Mouse (Mus musculus) hindbrain, embryonic 13.5 days (tissue): ENCODE data around the gene Prrt1. TPM values are rescaled to one million over a fixed set of nuclear protein-coding genes. Genes with fewer than 3 reads are reported as not detected.

ENCODE experiments used
- ATAC-seq: fragments of 200-750 bp; cut with Nextera tagmentation; 2 replicates; pipeline ENCODE4 v1.8.0; 2017; ENCODE audit warnings: moderate TSS enrichment; ENCODE audit not compliant: low FRiP score
- H3K27ac ChIP-seq: fragments of 300-500 bp; sonication (generic); 2 replicates; pipeline ENCODE4 v1.5.1; 2015; ENCODE audit warnings: inconsistent platforms, mild to moderate bottlenecking, moderate library complexity
- H3K27me3 ChIP-seq: fragments of 300-500 bp; sonication (generic); 2 replicates; pipeline ENCODE4 v1.6.1; 2015; ENCODE audit warnings: mild to moderate bottlenecking, inconsistent platforms
- H3K36me3 ChIP-seq: fragments of 300-500 bp; sonication (generic); 2 replicates; pipeline ENCODE4 v1.6.1; 2015; ENCODE audit warnings: mild to moderate bottlenecking, inconsistent platforms
- H3K4me1 ChIP-seq: fragments of 300-500 bp; sonication (generic); replicated peaks from 2 replicates; pipeline ENCODE4 v1.6.1; 2015; ENCODE audit warnings: inconsistent platforms
- H3K4me2 ChIP-seq: fragments of 300-500 bp; sonication (generic); 2 replicates; pipeline ENCODE4 v1.6.1; 2015; ENCODE audit warnings: inconsistent platforms, mild to moderate bottlenecking, moderate library complexity
- H3K4me3 ChIP-seq: fragments of 300-500 bp; sonication (generic); 2 replicates; pipeline ENCODE4 v1.5.1; 2015; ENCODE audit warnings: mild to moderate bottlenecking, inconsistent platforms
- H3K9ac ChIP-seq: fragments of 300-500 bp; sonication (generic); 2 replicates; pipeline ENCODE4 v1.6.1; 2015; ENCODE audit warnings: mild to moderate bottlenecking, inconsistent platforms
- H3K9me3 ChIP-seq: fragments of 300-500 bp; sonication (generic); 2 replicates; pipeline ENCODE4 v1.6.1; 2016; ENCODE audit warnings: inconsistent platforms
- WGBS: fragments of 180-500 bp; shearing (Covaris S2); methylation state at CpG from one replicate; pipeline ENCODE4 v1.1.7; 2015; 5-methylcytosine and 5-hydroxymethylcytosine counted together
- polyA plus RNA-seq: library from polyadenylated mRNA; unstranded; fragments of >200 nt; fragmentation: Nextera tagmentation; extraction: Ambion mirVana; gene quantifications from 2 replicates; pipeline ENCODE4 v1.2.1, GENCODE M21; 2015

Prrt1 gene
- polyA plus RNA-seq, 1 experiment from 2014 or later = 5.5 TPM

- H3K4me2 ChIP-seq = no peak overlapping the region
- ATAC-seq = no peak
- peaks cover 16% of the 10 kb centered on the region for H3K4me1 ChIP-seq
- no peaks in the 10 kb centered on the region for H3K36me3 ChIP-seq
- WGBS = 68% methylated on average over 3 of the region's 3 CpGs
- H3K9ac ChIP-seq = peak overlapping the region; percentile 30; the same call in 1 of the 2 replicates
- no peak overlapping the region for H3K27ac ChIP-seq
- H3K9me3 ChIP-seq = no peaks in the 10 kb centered on the region
- H3K4me3 ChIP-seq = no peak overlapping the region
- H3K27me3 ChIP-seq = peaks cover 34% of the 10 kb centered on the region
Observed at GRCm38 (mm10) chr17:34637459-34637858, 8.1 kb downstream of the Prrt1 start.

- Histone ChIP-seq H3K9ac (no peak overlapping the region), H3K27ac (no peak overlapping the region)
- 84% methylated on average over 7 of the region's 7 CpGs for WGBS
Observed at GRCm38 (mm10) chr17:34639461-34640255, 10.3 kb downstream of the Prrt1 start.

GRCm38 (mm10) chr17:34640778-34641601, 11.7 kb downstream of the Prrt1 start:
- no peaks in the 10 kb centered on the region for H3K36me3 ChIP-seq
- H3K27ac ChIP-seq = peak overlapping the region; percentile 83
- H3K9ac ChIP-seq = peak overlapping the region; percentile 51
- H3K9me3 ChIP-seq = no peaks in the 10 kb centered on the region
- H3K4me3 ChIP-seq = no peak overlapping the region
- peaks cover 27% of the 10 kb centered on the region for H3K4me1 ChIP-seq
- H3K27me3 ChIP-seq = peaks cover 10% of the 10 kb centered on the region
- ATAC-seq = no peak
- H3K4me2 ChIP-seq = 0 out of 2 replicates have a peak overlapping the region, but pooled peaks have one; percentile 6
- WGBS = 12% methylated on average over 11 of the region's 11 CpGs

More at GRCm38 (mm10) chr17:34639461-34640255, 10.3 kb downstream of the Prrt1 start:
- peaks cover 17% of the 10 kb centered on the region for H3K27me3 ChIP-seq
- H3K9me3 ChIP-seq = no peaks in the 10 kb centered on the region
- no peak overlapping the region for H3K4me3 ChIP-seq
- H3K36me3 ChIP-seq = no peaks in the 10 kb centered on the region
- H3K4me1 ChIP-seq = peaks cover 16% of the 10 kb centered on the region
- no peak for ATAC-seq
- H3K4me2 ChIP-seq = no peak overlapping the region

GRCm38 (mm10) chr17:34641945-34642344, 12.6 kb downstream of the Prrt1 start:
- H3K27ac ChIP-seq = peak overlapping the region; percentile 83; the same call in 1 of the 2 replicates
- 88% methylated on average over 3 of the region's 3 CpGs for WGBS
- no peak for ATAC-seq
- no peak overlapping the region for H3K4me2 ChIP-seq
- no peaks in the 10 kb centered on the region for H3K36me3 ChIP-seq
- H3K4me1 ChIP-seq = peaks cover 34% of the 10 kb centered on the region
- H3K4me3 ChIP-seq = no peak overlapping the region
- no peaks in the 10 kb centered on the region for H3K9me3 ChIP-seq
- H3K27me3 ChIP-seq = peaks cover 6% of the 10 kb centered on the region; the same call in 1 of the 2 replicates
- H3K9ac ChIP-seq = no peak overlapping the region

- Histone ChIP-seq H3K4me2 (no peak overlapping the region), H3K27me3 (no peaks in the 10 kb centered on the region), H3K4me3 (no peak overlapping the region), H3K9ac (no peak overlapping the region), H3K9me3 (no peaks in the 10 kb centered on the region), H3K27ac (no peak overlapping the region), H3K36me3 (peaks cover under 1% of the 10 kb centered on the region), H3K4me1 (peaks cover 44% of the 10 kb centered on the region)
- 92% methylated on average over 4 of the region's 4 CpGs for WGBS
- ATAC-seq = no peak
Observed at GRCm38 (mm10) chr17:34643379-34643778, 14.0 kb downstream of the Prrt1 start.

- H3K27ac ChIP-seq = peak overlapping the region; percentile 74; the same call in 1 of the 2 replicates
- peaks cover 6% of the 10 kb centered on the region for H3K36me3 ChIP-seq
- H3K9ac ChIP-seq = no peak overlapping the region
- ATAC-seq = no peak
- no peaks in the 10 kb centered on the region for H3K27me3 ChIP-seq
- peaks cover 49% of the 10 kb centered on the region for H3K4me1 ChIP-seq
- 90% methylated on average over 10 of the region's 10 CpGs for WGBS
- no peak overlapping the region for H3K4me3 ChIP-seq
- H3K4me2 ChIP-seq = no peak overlapping the region
- H3K9me3 ChIP-seq = no peaks in the 10 kb centered on the region
Observed at GRCm38 (mm10) chr17:34643944-34644343, 14.6 kb downstream of the Prrt1 start.

- H3K9me3 ChIP-seq = no peaks in the 10 kb centered on the region
- peak within 1 kb of the TSS; percentile 74 for H3K27ac ChIP-seq
- whole genome bisulfite sequencing = 1% methylated on average over 16 of the region's 16 CpGs
- peak within 1 kb of the TSS; percentile 56 for H3K4me3 ChIP-seq
- peak; percentile 69 for ATAC-seq
- H3K27me3 ChIP-seq = no peaks in the 10 kb centered on the region
- peaks cover 13% of the 10 kb centered on the region for H3K36me3 ChIP-seq
- H3K4me1 ChIP-seq = peaks cover 51% of the 10 kb centered on the region
- H3K9ac ChIP-seq = peak within 1 kb of the TSS; percentile 72
- peak within 1 kb of the TSS; percentile 85 for H3K4me2 ChIP-seq
Observed at GRCm38 (mm10) chr17:34644608-34645007, 15.3 kb downstream of the Prrt1 start, which contains the start of gene Fkbpl. Gene Fkbpl (plus strand): TSS chr17:34644764.

- Histone ChIP-seq H3K27ac (0 out of 2 replicates have a peak overlapping the region, but pooled peaks have one; percentile 74), H3K9ac (peak overlapping the region; percentile 72), H3K36me3 (peaks cover 20% of the 10 kb centered on the region), H3K4me1 (peaks cover 50% of the 10 kb centered on the region), H3K4me3 (peak overlapping the region; percentile 56), H3K27me3 (no peaks in the 10 kb centered on the region), H3K4me2 (peak overlapping the region; percentile 85), H3K9me3 (no peaks in the 10 kb centered on the region)
- 45% methylated on average over 10 of the region's 10 CpGs for WGBS
- no peak for ATAC-seq
Observed at GRCm38 (mm10) chr17:34645256-34645829, 16.0 kb downstream of the Prrt1 start.

GRCm38 (mm10) chr17:34645831-34646511, 16.6 kb downstream of the Prrt1 start:
- no peak for ATAC-seq
- 85% methylated on average over 30 of the region's 30 CpGs for WGBS
- Histone ChIP-seq H3K9me3 (no peaks in the 10 kb centered on the region), H3K27me3 (no peaks in the 10 kb centered on the region), H3K4me3 (peak overlapping the region; percentile 97), H3K9ac (no peak overlapping the region), H3K4me1 (peaks cover 44% of the 10 kb centered on the region), H3K4me2 (peak overlapping the region; percentile 85), H3K27ac (no peak overlapping the region), H3K36me3 (peaks cover 27% of the 10 kb centered on the region)

- peaks cover 35% of the 10 kb centered on the region for H3K4me1 ChIP-seq
- H3K9me3 ChIP-seq = no peaks in the 10 kb centered on the region
- peak within 1 kb of the TSS; percentile 97 for H3K4me3 ChIP-seq
- H3K36me3 ChIP-seq = peaks cover 38% of the 10 kb centered on the region
- peak within 1 kb of the TSS; percentile 88 for H3K27ac ChIP-seq
- whole genome bisulfite sequencing = 1% methylated on average over 65 of the region's 66 CpGs
- ATAC-seq = peak; percentile 95
- no peaks in the 10 kb centered on the region for H3K27me3 ChIP-seq
- peak within 1 kb of the TSS; percentile 85 for H3K4me2 ChIP-seq
- peak within 1 kb of the TSS; percentile 97 for H3K9ac ChIP-seq
Observed at GRCm38 (mm10) chr17:34646906-34647787, 17.8 kb downstream of the Prrt1 start, which contains the start of gene Atf6b. Gene Atf6b (plus strand): TSS chr17:34647146.
